Mouse (Mus musculus): ENCODE data around the gene Slc17a5.

Gene Slc17a5

DNA sequence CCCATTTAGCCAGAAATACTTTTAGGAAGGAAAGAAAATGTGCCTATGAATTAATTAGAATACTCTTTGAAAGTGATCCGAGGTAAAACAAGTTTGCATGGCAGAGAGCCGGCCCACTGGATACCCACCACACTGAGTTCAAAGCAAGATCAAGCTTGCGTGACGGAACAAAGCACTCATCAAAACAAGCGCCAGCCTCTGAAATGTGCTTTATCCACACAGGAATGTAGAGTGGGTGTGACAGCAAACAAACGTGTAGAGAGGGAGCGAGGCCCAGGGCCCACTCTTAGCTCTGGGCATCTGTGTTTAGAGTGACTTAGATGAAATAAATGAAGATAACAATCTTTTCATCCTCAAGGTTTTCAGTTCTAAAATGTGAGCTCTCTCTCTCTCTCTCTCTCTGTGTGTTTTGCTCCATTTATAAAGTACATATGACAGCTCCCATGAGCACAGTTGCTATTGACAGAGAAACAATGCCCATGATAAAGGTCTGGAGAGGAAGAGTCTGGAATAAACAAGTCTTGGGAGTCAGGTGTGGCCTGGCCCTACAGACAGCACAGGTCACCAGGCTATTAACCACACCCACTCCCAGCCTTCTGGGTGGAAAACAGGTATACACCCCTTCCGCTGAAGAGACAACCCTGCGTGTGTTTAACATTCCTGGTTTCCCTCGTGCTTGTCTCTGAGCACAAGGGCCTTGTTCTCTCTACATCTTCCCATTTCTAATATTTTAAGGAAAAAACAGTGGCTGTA is 8.0 kb downstream of the Slc17a5 start:
- Histone ChIP-seq H3K4me1 (replicated peaks; ENCODE audit: low read depth, low read length) (peaks cover 28% of the 10 kb centered on the region), H3K4me3 (replicated peaks; ENCODE audit: low read length) (no peak overlapping the region), H3K9me3 (ENCODE audit: low read length) (no peaks in the 10 kb centered on the region), H3K36me3 (ENCODE audit: insufficient read depth, low read length) (peaks cover 6% of the 10 kb centered on the region; the same call in 1 of the 2 replicates), H3K27me3 (ENCODE audit: insufficient read depth, low read length) (no peaks in the 10 kb centered on the region)
- no peak for TF ChIP-seq POU5F1 (IDR thresholded peaks at IDR 0.05; ENCODE audit: borderline replicate concordance, low read length)
- TF ChIP-seq NANOG (IDR thresholded peaks at IDR 0.05; ENCODE audit: borderline replicate concordance, low read length) = no peak
- no peak for TF ChIP-seq CTCF (conservative IDR thresholded peaks at IDR 0.05; ENCODE audit: low read length)

DNA sequence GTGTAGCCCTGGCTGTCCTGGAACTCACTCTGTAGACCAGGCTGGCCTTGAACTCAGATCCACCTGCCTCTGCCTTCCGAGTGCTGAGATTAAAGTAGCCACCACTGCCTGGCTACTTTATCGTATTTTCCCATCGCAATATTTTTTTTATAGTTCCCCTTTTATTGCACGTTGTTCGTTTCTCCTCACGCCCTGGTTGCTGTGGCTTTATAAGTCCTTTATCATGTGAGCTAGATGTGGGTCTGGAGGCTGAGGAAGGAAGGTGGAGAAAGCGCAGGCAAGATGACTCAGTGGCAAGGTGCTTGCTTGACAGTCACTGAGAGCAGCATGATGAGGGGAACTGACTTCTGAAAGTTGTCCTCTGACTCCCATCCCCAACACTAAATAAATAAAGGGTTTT is 9.0 kb downstream of the Slc17a5 start:
- TF ChIP-seq CTCF (conservative IDR thresholded peaks at IDR 0.05; ENCODE audit: low read length) (no peak), POU5F1 (IDR thresholded peaks at IDR 0.05; ENCODE audit: borderline replicate concordance, low read length) (no peak), NANOG (IDR thresholded peaks at IDR 0.05; ENCODE audit: borderline replicate concordance, low read length) (no peak)
- H3K4me1 ChIP-seq (replicated peaks; ENCODE audit: low read depth, low read length) = peaks cover 25% of the 10 kb centered on the region
- no peaks in the 10 kb centered on the region for H3K9me3 ChIP-seq (ENCODE audit: low read length)
- H3K36me3 ChIP-seq (ENCODE audit: insufficient read depth, low read length) = peaks cover 6% of the 10 kb centered on the region; the same call in 1 of the 2 replicates
- no peak overlapping the region for H3K4me3 ChIP-seq (replicated peaks; ENCODE audit: low read length)
- H3K27me3 ChIP-seq (ENCODE audit: insufficient read depth, low read length) = no peaks in the 10 kb centered on the region

DNA sequence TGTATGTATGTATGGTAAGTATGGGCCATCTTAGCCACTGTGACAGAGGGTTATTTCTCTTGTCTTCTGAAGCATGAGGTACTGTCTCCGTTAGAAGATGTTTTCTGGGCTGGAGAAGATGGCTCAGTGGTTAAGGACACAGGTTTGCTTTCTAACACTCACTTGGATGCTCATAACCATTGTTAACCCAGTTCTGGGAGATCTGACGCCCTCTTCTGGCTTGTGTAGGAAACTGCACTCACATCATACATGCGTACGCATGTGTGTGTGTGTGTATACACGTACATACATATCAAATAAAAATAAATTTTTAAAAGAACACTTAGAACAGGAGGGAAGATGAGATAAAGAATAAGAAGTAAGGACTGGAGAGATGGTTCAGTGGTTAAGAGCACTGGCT is 11.4 kb downstream of the Slc17a5 start:
- peaks cover 6% of the 10 kb centered on the region; the same call in 1 of the 2 replicates for H3K36me3 ChIP-seq (ENCODE audit: insufficient read depth, low read length)
- H3K4me1 ChIP-seq (replicated peaks; ENCODE audit: low read depth, low read length) = peaks cover 21% of the 10 kb centered on the region
- TF ChIP-seq CTCF (conservative IDR thresholded peaks at IDR 0.05; ENCODE audit: low read length) (peak; percentile 47), POU5F1 (IDR thresholded peaks at IDR 0.05; ENCODE audit: borderline replicate concordance, low read length) (no peak), NANOG (IDR thresholded peaks at IDR 0.05; ENCODE audit: borderline replicate concordance, low read length) (no peak)
- no peak overlapping the region for H3K4me3 ChIP-seq (replicated peaks; ENCODE audit: low read length)
- no peaks in the 10 kb centered on the region for H3K27me3 ChIP-seq (ENCODE audit: insufficient read depth, low read length)
- H3K9me3 ChIP-seq (ENCODE audit: low read length) = no peaks in the 10 kb centered on the region

DNA sequence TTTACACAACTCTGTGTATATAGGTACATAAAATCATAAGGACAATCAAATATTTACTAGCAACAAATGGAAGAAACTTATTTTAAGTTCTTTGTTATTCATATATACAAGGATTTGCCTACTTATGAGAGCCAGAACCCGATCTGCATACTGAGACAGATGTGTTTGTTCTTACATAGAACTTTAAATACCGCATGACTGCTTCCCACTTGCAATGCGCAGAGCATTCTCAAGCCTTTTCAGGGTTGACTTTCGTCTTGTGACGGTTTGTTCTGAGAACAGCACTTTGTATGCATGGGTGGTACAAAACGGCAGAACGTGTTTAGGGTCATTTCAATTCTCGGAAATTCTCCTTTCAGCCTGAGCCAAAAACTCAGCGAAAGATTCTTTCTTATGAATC is 17.9 kb downstream of the Slc17a5 start:
- TF ChIP-seq NANOG (IDR thresholded peaks at IDR 0.05; ENCODE audit: borderline replicate concordance, low read length) = no peak
- no peak for TF ChIP-seq POU5F1 (IDR thresholded peaks at IDR 0.05; ENCODE audit: borderline replicate concordance, low read length)
- no peak for TF ChIP-seq CTCF (conservative IDR thresholded peaks at IDR 0.05; ENCODE audit: low read length)
- Histone ChIP-seq H3K4me1 (replicated peaks; ENCODE audit: low read depth, low read length) (no peaks in the 10 kb centered on the region), H3K36me3 (ENCODE audit: insufficient read depth, low read length) (0 out of 2 replicates have a peak, but pooled peaks cover 8% of the 10 kb centered on the region), H3K9me3 (ENCODE audit: low read length) (no peaks in the 10 kb centered on the region), H3K27me3 (ENCODE audit: insufficient read depth, low read length) (no peaks in the 10 kb centered on the region), H3K4me3 (replicated peaks; ENCODE audit: low read length) (no peak overlapping the region)

DNA sequence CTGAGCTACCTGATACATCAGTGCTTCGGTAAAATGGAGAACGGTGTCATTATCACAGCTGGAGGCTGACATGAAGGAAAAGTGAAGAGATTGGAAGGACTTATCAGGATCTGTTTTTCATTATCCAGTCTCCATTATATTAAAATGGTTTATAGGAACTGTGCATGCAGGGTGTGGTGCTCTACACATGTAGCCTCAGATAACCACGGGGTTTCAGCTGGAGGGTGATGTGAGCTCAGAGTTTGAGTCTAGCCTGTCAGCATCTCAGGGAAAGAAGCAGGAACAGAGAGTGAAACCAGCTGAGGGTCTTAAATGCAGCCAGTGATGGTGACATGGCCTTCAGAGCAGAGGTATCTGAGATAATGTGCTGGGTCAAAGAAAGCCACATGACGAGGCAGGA is 28.4 kb downstream of the Slc17a5 start:
- no peaks in the 10 kb centered on the region for H3K9me3 ChIP-seq (ENCODE audit: low read length)
- TF ChIP-seq CTCF (conservative IDR thresholded peaks at IDR 0.05; ENCODE audit: low read length) (no peak), POU5F1 (IDR thresholded peaks at IDR 0.05; ENCODE audit: borderline replicate concordance, low read length) (no peak), NANOG (IDR thresholded peaks at IDR 0.05; ENCODE audit: borderline replicate concordance, low read length) (no peak)
- peaks cover 18% of the 10 kb centered on the region for H3K36me3 ChIP-seq (ENCODE audit: insufficient read depth, low read length)
- H3K27me3 ChIP-seq (ENCODE audit: insufficient read depth, low read length) = no peaks in the 10 kb centered on the region
- no peak overlapping the region for H3K4me3 ChIP-seq (replicated peaks; ENCODE audit: low read length)
- H3K4me1 ChIP-seq (replicated peaks; ENCODE audit: low read depth, low read length) = no peaks in the 10 kb centered on the region

DNA sequence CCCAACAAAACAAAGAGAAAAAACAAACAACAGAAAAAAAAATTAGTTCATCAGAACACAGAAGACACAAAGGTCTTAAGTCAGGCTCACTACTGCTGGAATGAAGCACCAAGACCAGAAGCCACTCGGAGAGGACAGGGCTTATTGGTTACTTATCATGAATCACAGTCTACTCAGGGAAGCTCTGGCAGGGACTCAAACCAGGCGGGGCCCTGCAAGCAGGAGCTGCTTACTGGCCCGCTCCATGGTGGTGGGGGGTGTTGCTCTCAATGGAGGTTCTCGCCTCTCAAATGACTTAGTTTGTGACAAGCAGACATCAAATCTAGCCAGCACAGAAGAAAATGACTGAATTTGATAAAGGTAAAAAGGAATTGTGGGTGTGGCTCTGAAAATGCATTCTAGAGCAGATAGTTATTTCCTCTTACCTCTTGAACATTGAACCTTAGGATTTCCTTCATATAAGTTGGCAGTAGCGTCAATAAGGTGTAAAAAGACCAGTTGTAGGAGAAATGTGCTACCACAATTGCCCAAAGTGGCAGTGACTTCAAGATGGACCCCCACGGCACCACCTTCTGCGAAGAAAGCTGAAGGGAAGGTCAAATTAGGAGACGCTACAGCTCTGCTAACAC is 29.1 kb downstream of the Slc17a5 start:
- Histone ChIP-seq H3K4me3 (replicated peaks; ENCODE audit: low read length) (no peak overlapping the region), H3K4me1 (replicated peaks; ENCODE audit: low read depth, low read length) (no peaks in the 10 kb centered on the region), H3K9me3 (ENCODE audit: low read length) (no peaks in the 10 kb centered on the region), H3K27me3 (ENCODE audit: insufficient read depth, low read length) (no peaks in the 10 kb centered on the region), H3K36me3 (ENCODE audit: insufficient read depth, low read length) (peaks cover 18% of the 10 kb centered on the region)
- TF ChIP-seq NANOG (IDR thresholded peaks at IDR 0.05; ENCODE audit: borderline replicate concordance, low read length) = no peak
- no peak for TF ChIP-seq CTCF (conservative IDR thresholded peaks at IDR 0.05; ENCODE audit: low read length)
- no peak for TF ChIP-seq POU5F1 (IDR thresholded peaks at IDR 0.05; ENCODE audit: borderline replicate concordance, low read length)

DNA sequence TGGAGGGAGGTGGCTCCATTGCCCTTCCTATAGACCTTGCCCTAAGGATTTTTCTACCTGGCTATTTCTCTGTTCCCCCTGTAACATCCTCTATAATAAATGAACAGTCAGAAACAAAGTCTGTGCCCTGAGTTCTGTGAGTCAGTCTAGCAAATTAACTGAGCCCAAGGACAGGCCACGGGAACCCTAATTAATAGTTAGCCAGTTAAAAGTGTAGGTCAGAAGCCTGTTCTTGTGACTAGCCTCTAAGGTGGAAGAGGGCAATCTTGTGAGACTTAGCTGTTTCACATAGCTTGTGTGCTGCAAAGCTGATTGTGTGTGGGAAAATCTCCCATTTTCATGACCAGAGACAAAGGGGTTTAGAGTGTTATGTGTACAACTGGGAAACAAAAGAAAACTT is 30.8 kb downstream of the Slc17a5 start:
- Histone ChIP-seq H3K36me3 (ENCODE audit: insufficient read depth, low read length) (peaks cover 24% of the 10 kb centered on the region), H3K4me3 (replicated peaks; ENCODE audit: low read length) (no peak overlapping the region), H3K27me3 (ENCODE audit: insufficient read depth, low read length) (no peaks in the 10 kb centered on the region), H3K9me3 (ENCODE audit: low read length) (no peaks in the 10 kb centered on the region), H3K4me1 (replicated peaks; ENCODE audit: low read depth, low read length) (peaks cover 7% of the 10 kb centered on the region)
- TF ChIP-seq CTCF (conservative IDR thresholded peaks at IDR 0.05; ENCODE audit: low read length) (no peak), POU5F1 (IDR thresholded peaks at IDR 0.05; ENCODE audit: borderline replicate concordance, low read length) (no peak), NANOG (IDR thresholded peaks at IDR 0.05; ENCODE audit: borderline replicate concordance, low read length) (no peak)

DNA sequence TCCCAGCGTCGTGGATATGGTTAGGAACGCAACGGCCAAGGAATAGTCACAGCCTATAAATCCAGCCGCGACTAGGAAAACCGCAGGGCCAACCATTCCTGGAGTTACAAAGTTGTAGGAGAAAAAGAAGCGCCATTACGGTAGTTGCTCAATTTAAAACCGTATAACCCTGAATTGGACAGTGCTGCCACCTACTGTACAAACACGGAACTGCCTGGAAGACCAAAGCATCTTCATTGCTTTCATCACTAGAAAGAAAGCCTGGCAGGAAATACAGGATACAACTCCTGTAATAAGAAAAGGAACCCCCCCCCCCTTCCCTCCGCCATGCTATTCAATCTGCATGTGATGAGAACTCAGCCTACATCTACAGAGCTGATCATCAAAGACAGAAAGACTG is 34.9 kb downstream of the Slc17a5 start:
- H3K4me1 ChIP-seq (replicated peaks; ENCODE audit: low read depth, low read length) = peaks cover 7% of the 10 kb centered on the region
- TF ChIP-seq NANOG (IDR thresholded peaks at IDR 0.05; ENCODE audit: borderline replicate concordance, low read length) (no peak), CTCF (conservative IDR thresholded peaks at IDR 0.05; ENCODE audit: low read length) (peak; percentile 92), POU5F1 (IDR thresholded peaks at IDR 0.05; ENCODE audit: borderline replicate concordance, low read length) (no peak)
- no peaks in the 10 kb centered on the region for H3K9me3 ChIP-seq (ENCODE audit: low read length)
- peak overlapping the region; percentile 55 for H3K4me3 ChIP-seq (replicated peaks; ENCODE audit: low read length)
- peaks cover 19% of the 10 kb centered on the region for H3K36me3 ChIP-seq (ENCODE audit: insufficient read depth, low read length)
- H3K27me3 ChIP-seq (ENCODE audit: insufficient read depth, low read length) = no peaks in the 10 kb centered on the region

Data from E14TG2a.4 (cell line).